Mouse (Mus musculus) heart, postnatal 14 days (tissue): Measurements from ENCODE around the gene Psme3. TPM values are rescaled to one million over a fixed set of nuclear protein-coding genes. Genes with fewer than 3 reads are reported as not detected.
A peak's percentile ranks its signal among the peaks of the same experiment; 100 is the strongest.
"Not testable (repeated sequence)": the region's sequence is repeated elsewhere in the genome, so short reads cannot be mapped to it uniquely, and the experiment has no call there.

Experiments
- DNase-seq, 2 experiments: peaks; one replicate each; pipeline ENCODE4 v3.0.0; 2021 to 2022
- intact Hi-C: fragments of 180-260 bp; cut with DNase I; formaldehyde crosslinking; loops from one replicate; pipeline ENCODE4 v1.15.1; 2025
- total RNA-seq, 2 experiments: library from RNA; stranded (reverse); gene quantifications; 2 replicates each; pipeline ENCODE4 v1.2.3; 2021

Psme3 gene
- total RNA-seq, 2 experiments from 2014 or later: 80.9 to 96.0 TPM

- DNase-seq: no peak
- intact Hi-C loops: no loop called here
Observed at GRCm38 (mm10) chr11:101307744-101308143, 8.3 kb upstream of the Psme3 start.

- DNase-seq: no peak
- intact Hi-C loops: no loop called here
Observed at GRCm38 (mm10) chr11:101311083-101311482, 4.9 kb upstream of the Psme3 start.

GRCm38 (mm10) chr11:101312150-101312549, 3.9 kb upstream of the Psme3 start:
- intact Hi-C loops: no loop called here
- no peak for DNase-seq

GRCm38 (mm10) chr11:101314567-101314966, 1.4 kb upstream of the Psme3 start:
- DNase-seq: no peak
- intact Hi-C loops: no loop called here

- no peak for DNase-seq
- intact Hi-C loops: no loop called here
Observed at GRCm38 (mm10) chr11:101315082-101315650, 847 bp upstream of the Psme3 start.

GRCm38 (mm10) chr11:101316501-101316917, 496 bp downstream of the Psme3 start:
- intact Hi-C loops: no loop called here
- peak in 1 of 2 experiments; percentile 42 for DNase-seq

GRCm38 (mm10) chr11:101323609-101324008, 7.6 kb downstream of the Psme3 start:
- peak; percentile 81 to 85 for DNase-seq

GRCm38 (mm10) chr11:101324763-101325162, 8.8 kb downstream of the Psme3 start, which contains the start of gene Aoc2:
Aoc2 (plus strand) TSS chr11:101325063.
- intact Hi-C loops: loop anchor here (5.0 kb wide), 1 partner anchor 38 kb away; no protein-coding TSS in a partner anchor

More at GRCm38 (mm10) chr11:101323609-101324008, 7.6 kb downstream of the Psme3 start:
- intact Hi-C loops: loop anchor here (1.0 kb wide), 1 partner anchor 72 kb away; no protein-coding TSS in a partner anchor

GRCm38 (mm10) chr11:101325201-101325600, 9.2 kb downstream of the Psme3 start:
- intact Hi-C loops: loop anchor here (5.0 kb wide), 1 partner anchor 37 kb away; no protein-coding TSS in a partner anchor
- DNase-seq: not testable (repeated sequence)

More at GRCm38 (mm10) chr11:101324763-101325162, 8.8 kb downstream of the Psme3 start, which contains the start of gene Aoc2:
- no peak for DNase-seq

GRCm38 (mm10) chr11:101326147-101326546, 10.1 kb downstream of the Psme3 start:
- intact Hi-C loops: loop anchor here (5.0 kb wide), 1 partner anchor 36 kb away; no protein-coding TSS in a partner anchor
- no peak for DNase-seq

GRCm38 (mm10) chr11:101327311-101327710, 11.3 kb downstream of the Psme3 start:
- intact Hi-C loops: loop anchor here (5.0 kb wide), 1 partner anchor 35 kb away; no protein-coding TSS in a partner anchor
- no peak for DNase-seq

GRCm38 (mm10) chr11:101328941-101329635, 13.1 kb downstream of the Psme3 start:
- intact Hi-C loops: loop anchor here (5.0 kb wide), 1 partner anchor 33 kb away; no protein-coding TSS in a partner anchor
- DNase-seq: peak; percentile 58 to 75

GRCm38 (mm10) chr11:101330371-101330924, 14.4 kb downstream of the Psme3 start, which contains the start of gene Aoc3:
Aoc3 (plus strand) TSS chr11:101330605.
- DNase-seq: peak; percentile 48 to 57
- intact Hi-C loops: no loop called here

- DNase-seq, intact Hi-C loops: not testable (repeated sequence)
Observed at GRCm38 (mm10) chr11:101330961-101331360, 14.9 kb downstream of the Psme3 start.

- DNase-seq: peak; percentile 37 to 45
- intact Hi-C loops: no loop called here
Observed at GRCm38 (mm10) chr11:101332537-101332936, 16.5 kb downstream of the Psme3 start.

- no peak for DNase-seq
- intact Hi-C loops: no loop called here
Observed at GRCm38 (mm10) chr11:101334023-101334422, 18.0 kb downstream of the Psme3 start.

- intact Hi-C loops: no loop called here
- DNase-seq: no peak
Observed at GRCm38 (mm10) chr11:101334516-101334915, 18.5 kb downstream of the Psme3 start.

- intact Hi-C loops: no loop called here
- DNase-seq: no peak
Observed at GRCm38 (mm10) chr11:101335685-101336084, 19.7 kb downstream of the Psme3 start.

- intact Hi-C loops: no loop called here
- DNase-seq: no peak
Observed at GRCm38 (mm10) chr11:101338123-101338760, 22.2 kb downstream of the Psme3 start.

- intact Hi-C loops: no loop called here
- no peak for DNase-seq
Observed at GRCm38 (mm10) chr11:101347083-101347775, 31.2 kb downstream of the Psme3 start.
